Mouse (Mus musculus) heart, adult 2 months (tissue): ENCODE data around the gene Zfp523. TPM values are rescaled to one million over a fixed set of nuclear protein-coding genes. Genes with fewer than 3 reads are reported as not detected.

Experiments used
- DNase-seq, 2 experiments: peaks; one replicate each; pipeline ENCODE4 v3.0.0; 2021
- H3K27ac ChIP-seq: fragments of 200-600 bp; 2 replicates; pipeline ENCODE4 v1.8.1; 2022
- H3K27me3 ChIP-seq: fragments of 200-500 bp; 2 replicates; pipeline ENCODE4 v1.6.1; 2012; ENCODE audit warnings: mild to moderate bottlenecking, low read length, inconsistent platforms, mixed read lengths; ENCODE audit not compliant: control insufficient read depth, insufficient read depth
- H3K36me3 ChIP-seq: fragments of 200-500 bp; 2 replicates; pipeline ENCODE4 v1.6.1; 2012; ENCODE audit warnings: low read length, inconsistent platforms; ENCODE audit not compliant: control insufficient read depth, insufficient read depth
- H3K4me1 ChIP-seq: fragments of 200-500 bp; 2 replicates; pipeline ENCODE4 v1.6.1; 2011; ENCODE audit warnings: low read length; ENCODE audit not compliant: control insufficient read depth, insufficient read depth
- H3K4me3 ChIP-seq: fragments of 200-600 bp; 2 replicates; pipeline ENCODE4 v1.8.1; 2022
- H3K79me2 ChIP-seq: fragments of 200-500 bp; replicated peaks from 2 replicates; pipeline ENCODE4 v1.6.1; 2012; ENCODE audit warnings: mild to moderate bottlenecking, inconsistent platforms, low read length, moderate library complexity, mixed read lengths; ENCODE audit not compliant: control insufficient read depth, insufficient read depth
- H3K9ac ChIP-seq: fragments of 200-500 bp; 2 replicates; pipeline ENCODE4 v1.6.1; 2012; ENCODE audit warnings: low read depth, mild to moderate bottlenecking, control low read depth, inconsistent platforms, low read length, mixed read lengths
- CTCF ChIP-seq: fragments of 200-600 bp; IDR thresholded peaks from 2 replicates; pipeline ENCODE4 v1.8.1; 2022; ENCODE audit warnings: antibody characterized with exemption, mild to moderate bottlenecking, moderate library complexity
- EP300 ChIP-seq: fragments of 200-500 bp; IDR thresholded peaks from 2 replicates; pipeline ENCODE4 v1.6.1; 2011; ENCODE audit warnings: low read depth, low read length, control low read depth; ENCODE audit not compliant: insufficient read depth
- POLR2A ChIP-seq: fragments of 200-500 bp; IDR thresholded peaks from 2 replicates; pipeline ENCODE4 v1.6.1; 2011; ENCODE audit warnings: mild to moderate bottlenecking, low read depth, low read length, control low read depth; ENCODE audit not compliant: insufficient read depth
- WGBS: fragments of 180-500 bp; shearing (Covaris S2); methylation state at CpG from one replicate; pipeline ENCODE4 v1.1.7; 2018; 5-methylcytosine and 5-hydroxymethylcytosine counted together
- intact Hi-C: fragments of 180-260 bp; cut with DNase I; formaldehyde crosslinking; loops from one replicate; pipeline ENCODE4 v1.15.1; 2025
- polyA plus RNA-seq: library from polyadenylated mRNA; depleted of rRNA; stranded (reverse); fragments of >200 nt; gene quantifications from 2 replicates; pipeline ENCODE4 v1.2.3, GENCODE M21; 2012
- total RNA-seq, 2 experiments: library from RNA; stranded (reverse); gene quantifications; 2 replicates each; pipeline ENCODE4 v1.2.3; 2021

Zfp523 gene
- total and polyA plus RNA-seq, 3 experiments: 12.4 to 30.8 (median 12.5) TPM

- H3K9ac ChIP-seq: no peak overlapping the region
- no peak overlapping the region for H3K27ac ChIP-seq
- intact Hi-C loops: no loop called here
- DNase-seq: no peak
- H3K79me2 ChIP-seq: no peaks in the 10 kb centered on the region; the same call in 1 of the 2 replicates
- WGBS: 77% methylated on average over 6 of the region's 6 CpGs
- no peaks in the 10 kb centered on the region for H3K36me3 ChIP-seq
- peaks cover 8% of the 10 kb centered on the region for H3K4me1 ChIP-seq
- no peak overlapping the region for H3K4me3 ChIP-seq
- no peak for TF ChIP-seq CTCF
- no peak for TF ChIP-seq POLR2A
- no peak for TF ChIP-seq EP300
- H3K27me3 ChIP-seq: no peaks in the 10 kb centered on the region
These were observed 53.6 kb downstream of the Zfp523 start for GRCm38 (mm10) chr17:28230486-28230885.

- WGBS: 81% methylated on average over 18 of the region's 18 CpGs
These were observed 54.3 kb downstream of the Zfp523 start for GRCm38 (mm10) chr17:28231026-28231736.

GRCm38 (mm10) chr17:28232475-28233060 lies 55.6 kb downstream of the Zfp523 start, which contains the start of gene Ppard:
Gene Ppard (plus strand): TSS chr17:28232700.
- H3K36me3 ChIP-seq: no peaks in the 10 kb centered on the region
- under 1% methylated on average over 55 of the region's 57 CpGs for WGBS
- peak within 1 kb of the TSS; percentile 94 for H3K27ac ChIP-seq
- peak; percentile 97 to 98 for DNase-seq
- H3K79me2 ChIP-seq: no peaks in the 10 kb centered on the region; the same call in none of the 2 replicates
- peak within 1 kb of the TSS; percentile 87 for H3K4me3 ChIP-seq
- TF ChIP-seq POLR2A (peak; percentile 83), CTCF (peak; percentile 81), EP300 (peak; percentile 91)
- peak within 1 kb of the TSS; percentile 97 for H3K9ac ChIP-seq
- no peaks in the 10 kb centered on the region for H3K27me3 ChIP-seq
- H3K4me1 ChIP-seq: peaks cover 20% of the 10 kb centered on the region
- intact Hi-C loops: loop anchor here (1.0 kb wide), 1 partner anchor 76 kb away; no protein-coding TSS in a partner anchor

More at GRCm38 (mm10) chr17:28231026-28231736, 54.3 kb downstream of the Zfp523 start:
- H3K36me3 ChIP-seq: no peaks in the 10 kb centered on the region
- intact Hi-C loops: no loop called here
- peaks cover 13% of the 10 kb centered on the region for H3K4me1 ChIP-seq
- H3K27ac ChIP-seq: no peak overlapping the region
- H3K4me3 ChIP-seq: no peak overlapping the region
- H3K27me3 ChIP-seq: no peaks in the 10 kb centered on the region
- DNase-seq: no peak
- TF ChIP-seq CTCF: no peak
- no peak for TF ChIP-seq EP300
- no peak for TF ChIP-seq POLR2A
- no peaks in the 10 kb centered on the region; the same call in 1 of the 2 replicates for H3K79me2 ChIP-seq
- no peak overlapping the region for H3K9ac ChIP-seq

- no peaks in the 10 kb centered on the region for H3K27me3 ChIP-seq
- TF ChIP-seq EP300: no peak
- TF ChIP-seq CTCF: no peak
- no peak for TF ChIP-seq POLR2A
- peak overlapping the region; percentile 87 for H3K4me3 ChIP-seq
- H3K4me1 ChIP-seq: peaks cover 20% of the 10 kb centered on the region
- no peaks in the 10 kb centered on the region for H3K36me3 ChIP-seq
- H3K79me2 ChIP-seq: no peaks in the 10 kb centered on the region; the same call in none of the 2 replicates
- WGBS: under 1% methylated on average over 17 of the region's 17 CpGs
- peak; percentile 60 to 72 for DNase-seq
- peak overlapping the region; percentile 94 for H3K27ac ChIP-seq
- intact Hi-C loops: no loop called here
- H3K9ac ChIP-seq: peak overlapping the region; percentile 97
These were observed 56.3 kb downstream of the Zfp523 start for GRCm38 (mm10) chr17:28233091-28233731.

- no peak overlapping the region for H3K4me3 ChIP-seq
- H3K27ac ChIP-seq: no peak overlapping the region; the same call in 1 of the 2 replicates
- H3K9ac ChIP-seq: no peak overlapping the region
- no peak for DNase-seq
- 84% methylated on average over 5 of the region's 5 CpGs for WGBS
- H3K4me1 ChIP-seq: peaks cover 20% of the 10 kb centered on the region
- TF ChIP-seq EP300: no peak
- no peak for TF ChIP-seq POLR2A
- TF ChIP-seq CTCF: no peak
- no peaks in the 10 kb centered on the region for H3K36me3 ChIP-seq
- no peaks in the 10 kb centered on the region; the same call in none of the 2 replicates for H3K79me2 ChIP-seq
- H3K27me3 ChIP-seq: no peaks in the 10 kb centered on the region
- intact Hi-C loops: loop anchor here (5.0 kb wide), 1 partner anchor 38 kb away; no protein-coding TSS in a partner anchor
These were observed 57.7 kb downstream of the Zfp523 start for GRCm38 (mm10) chr17:28234641-28235040.
